Mouse (Mus musculus) stomach, postnatal 0 days (tissue): Measurements from ENCODE around the gene Mapk8ip3.

Source experiments
- CTCF ChIP-seq: IDR thresholded peaks from 2 replicates; pipeline ENCODE4 v1.5.1; 2016; ENCODE audit warnings: antibody characterized with exemption, low read depth, mild to moderate bottlenecking, moderate library complexity
- EP300 ChIP-seq: optimal IDR thresholded peaks from 2 replicates; pipeline ENCODE3; 2016; ENCODE audit warnings: antibody characterized with exemption

DNA sequence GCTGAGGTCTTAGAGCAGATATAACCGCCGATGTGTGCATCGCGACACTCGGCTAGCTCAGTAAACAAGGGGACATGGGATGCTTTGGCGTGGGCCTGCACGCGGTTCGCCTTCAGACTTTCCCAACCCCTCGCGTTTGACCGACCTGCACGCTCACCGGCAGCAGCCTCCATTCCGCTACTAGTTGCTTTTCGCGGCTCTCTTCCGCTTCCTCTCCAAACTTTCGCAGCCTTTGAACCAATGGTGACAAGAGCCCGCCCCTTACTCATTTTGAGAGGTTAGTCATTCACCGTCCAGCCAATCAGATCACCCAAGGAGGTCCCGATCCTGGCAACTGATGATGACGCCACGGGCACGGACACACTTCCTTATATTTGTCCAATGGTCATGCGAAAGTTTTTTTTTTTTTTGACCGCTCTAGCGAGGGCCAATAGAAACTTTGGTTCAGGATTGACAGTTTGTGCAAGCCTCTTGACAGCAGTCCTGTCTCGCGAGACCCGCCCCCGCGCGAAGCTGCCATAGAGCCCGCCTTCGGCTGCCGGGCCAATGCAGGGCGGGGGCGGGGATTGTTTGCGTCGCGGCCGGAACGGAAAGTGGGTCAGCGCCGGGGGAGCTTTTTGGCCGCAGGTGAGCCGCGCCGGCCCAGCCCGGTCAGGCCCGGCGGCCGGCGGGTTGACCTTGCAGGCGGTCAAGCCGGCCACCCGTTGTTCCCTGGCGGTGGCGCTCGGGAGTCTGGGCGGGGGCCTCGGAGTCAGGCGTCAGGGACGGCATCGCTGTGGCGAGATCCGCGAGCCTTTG, 50.4 kb downstream of the Mapk8ip3 start, which contains the start of the genes Nubp2 and Spsb3:
- TF ChIP-seq CTCF (peak; percentile 33), EP300 (peak; percentile 96)
